Mouse (Mus musculus): ENCODE data around the gene 2010106E10Rik. TPM values are rescaled to one million over a fixed set of nuclear protein-coding genes. Genes with fewer than 3 reads are reported as not detected.

2010106E10Rik gene
- not detected for total RNA-seq (2021)
- long read RNA-seq, experiment 1: 0 reads
- long read RNA-seq, experiment 2: 0 reads

GRCm38 (mm10) chrX:112494974-112495373 lies at the start of gene 2010106E10Rik:
2010106E10Rik (plus strand) TSS chrX:112495274.
- no peak for DNase-seq (ENCODE audit: low spot score in 2 of 2)

- no peak for DNase-seq (ENCODE audit: low spot score in 2 of 2)
Measured at GRCm38 (mm10) chrX:112505651-112506050, 10.6 kb downstream of the 2010106E10Rik start.

- DNase-seq (ENCODE audit: low spot score in 2 of 2): no peak
Measured at GRCm38 (mm10) chrX:112524755-112525154, 29.7 kb downstream of the 2010106E10Rik start.

GRCm38 (mm10) chrX:112543115-112543514 lies 48.0 kb downstream of the 2010106E10Rik start:
- DNase-seq (ENCODE audit: low spot score in 2 of 2): no peak

- no peak for DNase-seq (ENCODE audit: low spot score in 2 of 2)
Measured at GRCm38 (mm10) chrX:112567716-112568115, 72.6 kb downstream of the 2010106E10Rik start.

GRCm38 (mm10) chrX:112600511-112601305 lies 105.6 kb downstream of the 2010106E10Rik start, which contains the start of gene Zfp711:
Zfp711 (plus strand) TSS chrX:112600526.
- peak; percentile 7 to 16 for DNase-seq (ENCODE audit: low spot score in 2 of 2)

- peak in 1 of 2 experiments; percentile 15 for DNase-seq (ENCODE audit: low spot score in 2 of 2)
Measured at GRCm38 (mm10) chrX:112601306-112602120, 106.4 kb downstream of the 2010106E10Rik start.

Other genes starting within 250 kb of the 2010106E10Rik start
- gene Apool, start 183.9 kb upstream of the 2010106E10Rik start, total RNA-seq (2021): 10 to 100 TPM; 47.0 to 48.2 TPM
- gene Satl1, start 88.5 kb upstream of the 2010106E10Rik start, total RNA-seq (2021): not detected
- under 1 TPM; 0.36 to 0.42 TPM for gene Zfp711, start 105.3 kb downstream of the 2010106E10Rik start, total RNA-seq (2021)
- gene Pof1b, start 203.4 kb downstream of the 2010106E10Rik start, total RNA-seq (2021): not detected

Data from adrenal gland, adult 18-20 months (tissue).